Mouse (Mus musculus) ovary, postnatal 14 days (tissue): ENCODE measurements around the gene 9830107B12Rik.
"Not testable (repeated sequence)": the region's sequence is repeated elsewhere in the genome, so short reads cannot be mapped to it uniquely, and the experiment has no call there.

ENCODE experiments used
- DNase-seq: peaks from one replicate; pipeline ENCODE4 v3.0.0; 2022; ENCODE audit warnings: low spot score

Gene 9830107B12Rik

DNA sequence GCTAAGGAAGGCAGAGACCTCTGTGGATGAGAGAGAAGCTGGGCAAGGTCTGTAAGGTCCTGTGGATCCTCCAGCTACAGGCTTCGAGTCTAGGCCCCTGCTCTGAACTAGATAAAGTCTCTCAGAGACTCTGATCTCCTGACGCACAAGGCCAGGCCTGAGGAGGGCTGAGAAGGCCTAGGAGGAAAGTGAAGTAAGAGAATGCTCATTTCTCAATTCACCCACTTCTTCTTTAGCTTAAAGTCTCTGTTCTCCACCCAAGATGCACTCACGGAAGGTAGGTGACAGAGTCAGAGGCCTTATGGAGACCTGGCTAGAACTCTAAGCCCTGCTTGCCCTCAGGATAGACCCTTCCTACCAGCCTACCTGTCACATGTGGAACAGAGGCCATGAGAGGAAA, at the start of gene 9830107B12Rik:
9830107B12Rik (minus strand) TSS at position 149 of the 400 bp plus-strand sequence.
- DNase-seq: no peak

DNA sequence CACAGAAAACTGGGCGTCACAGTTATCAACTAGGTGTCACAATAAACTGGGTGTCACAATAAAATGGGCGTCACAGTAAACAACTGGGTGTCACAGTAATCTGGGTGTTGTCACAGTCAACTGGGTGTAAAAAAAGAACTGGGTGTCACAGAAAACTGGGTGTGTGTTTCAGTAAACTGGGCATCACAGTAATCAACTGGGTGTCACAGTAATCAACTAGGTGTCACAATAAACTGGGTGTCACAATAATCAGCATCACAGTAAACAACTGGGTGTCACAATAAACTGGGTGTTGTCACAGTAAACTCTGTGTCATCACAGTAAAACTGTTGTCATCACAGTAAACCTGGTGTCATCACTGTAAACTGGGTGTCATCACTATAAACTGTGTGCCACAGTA, 46.3 kb upstream of the 9830107B12Rik start:
- DNase-seq: no peak

DNA sequence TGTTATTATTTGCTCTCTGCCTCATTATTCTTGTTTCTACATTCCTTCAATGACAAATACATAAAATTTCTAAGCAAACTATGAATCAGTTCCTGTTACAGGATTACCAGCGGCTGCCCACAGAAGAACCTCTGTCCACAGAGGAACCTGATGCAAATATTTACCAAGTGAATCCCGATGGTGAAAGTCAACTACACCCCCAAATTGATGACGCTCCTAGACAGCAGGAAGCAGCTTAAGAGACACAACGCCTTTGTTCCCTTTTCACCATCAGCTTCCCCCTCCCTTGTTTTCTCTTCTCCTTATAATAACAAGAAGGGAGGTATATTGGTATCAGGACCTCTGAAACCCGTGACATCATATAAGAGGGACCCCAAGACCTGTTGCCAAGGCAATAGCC, 39.2 kb upstream of the 9830107B12Rik start:
- no peak for DNase-seq

DNA sequence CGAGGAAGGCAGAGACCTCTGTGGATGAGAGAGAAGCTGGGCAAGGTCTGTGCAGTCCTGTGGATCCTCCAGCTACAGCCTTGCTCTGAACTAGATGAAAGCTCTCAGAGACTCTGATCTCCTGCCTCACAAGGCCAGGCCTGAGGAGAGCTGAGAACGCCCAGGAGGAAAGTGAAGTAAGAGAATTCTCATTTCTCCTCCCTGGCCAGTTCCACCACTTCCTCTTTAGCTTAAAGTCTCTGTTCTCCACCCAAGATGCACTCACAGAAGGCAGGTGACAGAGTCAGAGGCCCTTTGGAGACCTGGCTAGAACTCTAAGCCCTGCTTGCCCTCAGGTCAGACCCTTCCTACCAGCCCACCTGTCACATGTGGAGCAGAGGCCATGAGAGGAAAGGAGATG, 21.0 kb upstream of the 9830107B12Rik start, which contains the start of gene A530064D06Rik:
A530064D06Rik (minus strand) TSS at position 173 of the 400 bp plus-strand sequence.
- not testable (repeated sequence) for DNase-seq

DNA sequence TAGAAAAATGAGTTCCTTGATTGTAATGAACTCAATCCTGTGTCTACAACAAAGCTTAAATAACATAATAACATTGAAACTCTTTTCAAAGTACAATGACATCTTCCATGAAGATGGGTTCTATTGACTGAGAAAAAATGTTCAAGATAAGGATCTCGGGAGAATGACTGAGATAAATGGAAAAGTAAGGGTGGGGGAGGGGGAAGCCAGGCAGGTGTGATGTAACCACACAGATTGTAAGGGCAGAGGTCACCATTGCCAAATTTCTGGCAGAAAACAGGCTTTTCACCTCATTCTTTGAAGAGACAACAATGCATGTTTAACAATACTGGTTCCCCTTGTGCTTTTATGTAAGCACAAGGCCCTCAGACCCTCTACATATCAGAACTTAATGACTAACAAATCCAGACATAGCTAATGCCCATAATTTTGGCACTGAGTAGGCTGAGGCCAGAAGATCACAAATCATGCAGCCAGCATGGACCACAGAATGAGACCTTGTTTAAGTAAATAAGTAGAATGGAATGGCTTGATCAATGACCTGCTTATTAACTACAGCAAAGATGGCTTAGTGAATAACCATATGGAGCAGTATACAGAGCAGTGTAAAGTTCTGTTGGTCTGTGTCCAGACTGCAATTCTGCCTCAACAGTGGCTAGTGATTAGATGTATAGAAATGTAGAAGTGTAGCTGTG, 11.5 kb upstream of the 9830107B12Rik start:
- DNase-seq: no peak

DNA sequence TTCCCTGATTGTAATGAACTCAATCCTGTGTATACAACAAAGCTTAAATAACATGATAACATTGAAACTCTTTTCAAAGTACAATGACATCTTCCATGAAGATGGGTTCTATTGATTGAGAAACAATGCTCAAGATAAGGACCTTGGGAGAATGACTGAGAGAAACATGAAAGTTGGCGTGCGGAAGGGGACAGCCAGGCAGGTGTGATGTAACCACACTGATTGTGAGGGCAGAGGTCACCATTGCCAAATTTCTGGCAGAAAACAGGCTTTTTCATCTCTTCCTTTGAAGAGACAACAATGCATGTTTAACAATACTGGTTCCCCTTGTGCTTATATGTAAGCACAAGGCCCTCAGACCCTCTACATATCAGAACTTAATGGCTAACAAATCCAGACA, 13.3 kb downstream of the 9830107B12Rik start:
- no peak for DNase-seq

DNA sequence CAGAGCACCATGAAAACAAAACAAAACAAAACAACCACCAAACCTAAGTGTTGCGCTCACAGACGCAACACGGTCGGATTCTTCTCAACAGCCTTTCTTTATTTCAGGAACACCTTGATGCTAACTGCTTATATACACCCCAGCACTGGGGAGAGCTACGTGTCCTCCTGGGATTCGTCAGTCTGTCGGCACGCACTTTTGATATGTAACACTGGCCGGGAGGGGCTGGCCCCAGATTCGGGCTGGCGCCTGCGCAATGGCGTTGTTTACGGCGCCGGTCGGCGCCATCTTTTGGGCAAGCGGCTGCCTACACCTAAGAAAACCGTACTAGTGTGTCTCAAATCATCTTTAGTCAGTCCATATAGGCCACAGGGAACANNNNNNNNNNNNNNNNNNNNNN, 25.6 kb downstream of the 9830107B12Rik start:
- no peak for DNase-seq

DNA sequence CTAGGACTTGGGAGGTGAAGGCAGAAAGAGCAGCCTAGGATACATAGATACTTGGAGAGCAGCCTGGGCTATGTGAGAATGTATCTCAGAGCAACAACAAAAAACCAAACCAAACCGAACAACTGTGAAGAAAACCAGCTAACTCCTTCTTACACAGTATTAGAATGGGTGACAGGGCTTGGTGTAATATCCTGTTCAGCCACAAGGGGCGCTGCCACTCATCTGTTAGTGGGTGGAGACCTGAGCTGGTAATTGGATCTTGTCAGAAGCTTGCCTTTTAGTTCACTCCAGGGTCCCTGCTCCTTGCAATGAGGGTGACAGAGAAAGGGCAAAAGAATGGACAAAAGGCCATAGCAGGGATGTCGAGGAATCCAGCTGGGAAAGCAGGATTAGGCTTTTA, 26.4 kb downstream of the 9830107B12Rik start:
- DNase-seq: peak; percentile 80

DNA sequence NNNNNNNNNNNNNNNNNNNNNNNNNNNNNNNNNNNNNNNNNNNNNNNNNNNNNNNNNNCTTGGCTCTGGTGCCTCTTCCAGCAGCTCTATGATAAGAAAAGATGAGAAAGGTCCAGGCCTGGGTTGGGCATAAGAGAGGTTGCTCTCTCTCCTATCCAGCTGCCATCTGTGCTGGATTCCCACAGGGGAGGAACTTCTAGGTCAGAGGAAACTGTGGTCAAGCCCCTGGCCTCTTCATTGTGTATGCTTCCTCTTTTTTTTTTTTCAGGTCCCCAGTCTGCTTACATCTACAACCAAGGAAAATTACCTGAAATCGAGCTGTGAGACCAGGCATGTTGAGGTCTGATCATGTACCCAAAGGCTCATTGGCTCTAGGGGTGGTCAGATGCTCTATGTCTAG, 27.5 kb downstream of the 9830107B12Rik start:
- DNase-seq: no peak

DNA sequence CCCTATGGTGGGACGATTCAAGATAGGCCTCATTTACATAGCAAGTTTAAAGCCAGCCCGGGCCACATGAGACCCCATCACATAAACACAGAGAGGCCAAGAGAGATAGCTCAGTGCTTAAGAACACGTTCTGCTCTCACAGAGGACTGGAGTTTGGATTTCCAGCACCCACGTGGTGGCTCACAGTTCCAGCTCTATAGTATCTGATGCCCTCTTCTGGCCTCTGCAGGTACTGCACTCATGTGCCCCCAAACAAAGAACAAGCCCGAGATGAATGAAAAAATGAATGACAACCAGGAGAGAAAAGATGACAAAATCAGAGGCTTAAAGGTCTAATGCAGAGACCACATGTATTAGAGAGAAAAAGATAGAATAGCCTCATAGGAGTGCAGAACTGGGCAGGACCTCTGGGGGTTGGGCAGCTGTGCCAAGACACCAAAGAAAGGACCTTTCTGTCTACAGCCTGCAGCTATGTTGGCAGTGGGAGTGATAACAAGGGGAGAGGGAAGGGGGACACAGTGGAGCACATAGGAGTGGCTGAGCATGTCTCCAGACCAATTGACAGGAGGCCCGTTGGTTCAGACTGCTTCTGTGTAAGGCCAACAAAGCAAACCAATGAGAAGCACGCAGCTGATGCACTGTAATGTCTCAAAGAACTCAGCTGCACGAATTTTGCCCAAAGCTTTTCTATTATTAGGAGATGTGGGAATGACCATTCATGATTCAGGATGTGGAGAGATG, 35.4 kb downstream of the 9830107B12Rik start:
- DNase-seq: no peak

DNA sequence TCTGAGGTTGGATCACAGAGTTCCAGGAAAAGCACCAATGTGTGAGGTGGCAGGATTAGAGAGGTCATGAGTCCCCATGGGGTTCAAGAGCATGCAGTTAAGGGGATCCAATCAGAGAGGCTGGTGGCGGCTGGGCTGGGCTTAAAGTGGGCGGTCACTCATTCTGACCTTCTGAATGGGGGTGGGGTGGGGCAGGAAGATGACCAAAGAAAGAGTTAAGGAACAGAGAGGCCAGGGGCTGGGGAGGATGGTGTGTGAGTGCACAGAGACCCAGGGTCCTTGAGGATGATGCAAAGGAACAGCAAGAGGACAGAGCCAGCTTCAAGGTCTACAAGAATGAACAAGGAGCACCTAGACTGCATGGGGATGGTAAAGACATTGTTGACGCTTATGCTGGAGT, 37.5 kb downstream of the 9830107B12Rik start:
- no peak for DNase-seq

DNA sequence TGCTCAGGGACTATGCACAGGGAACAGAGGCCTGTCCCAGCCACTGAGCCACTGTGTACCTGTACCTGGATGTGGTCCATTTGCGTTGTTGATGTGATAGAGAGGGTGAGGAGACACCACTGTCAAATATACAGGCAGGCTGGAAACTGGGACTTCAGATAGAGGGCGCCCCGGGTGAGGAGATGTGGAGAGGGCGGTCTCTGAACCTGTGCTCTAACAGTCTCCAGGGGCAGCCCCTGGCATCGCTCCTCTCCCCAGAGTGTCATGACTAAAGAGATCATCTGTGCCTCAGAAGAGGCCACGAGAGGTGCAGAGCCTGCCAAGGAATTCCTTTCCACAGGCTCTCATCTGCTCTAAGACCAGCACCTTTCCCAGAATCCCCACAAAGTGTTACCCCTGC, 38.2 kb downstream of the 9830107B12Rik start:
- no peak for DNase-seq

DNA sequence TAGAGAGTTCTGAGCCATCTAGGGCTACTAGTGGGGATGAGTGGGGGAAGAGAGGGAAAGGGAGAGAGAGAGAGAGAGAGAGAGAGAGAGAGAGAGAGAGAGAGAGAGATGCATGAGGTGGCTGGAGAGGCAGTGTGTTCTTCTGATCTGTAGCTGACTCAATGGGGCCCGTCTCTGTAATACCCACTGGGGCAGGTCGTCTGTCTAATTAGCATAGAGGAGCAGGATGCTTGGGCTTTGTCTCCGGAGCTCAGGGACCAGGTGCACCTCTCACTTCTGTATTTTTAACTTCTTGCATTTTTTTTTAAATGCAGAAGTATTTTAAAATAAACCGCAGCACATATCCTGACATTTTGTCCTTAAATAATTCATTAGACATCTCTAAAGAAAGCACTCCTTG, 38.7 kb downstream of the 9830107B12Rik start:
- no peak for DNase-seq

DNA sequence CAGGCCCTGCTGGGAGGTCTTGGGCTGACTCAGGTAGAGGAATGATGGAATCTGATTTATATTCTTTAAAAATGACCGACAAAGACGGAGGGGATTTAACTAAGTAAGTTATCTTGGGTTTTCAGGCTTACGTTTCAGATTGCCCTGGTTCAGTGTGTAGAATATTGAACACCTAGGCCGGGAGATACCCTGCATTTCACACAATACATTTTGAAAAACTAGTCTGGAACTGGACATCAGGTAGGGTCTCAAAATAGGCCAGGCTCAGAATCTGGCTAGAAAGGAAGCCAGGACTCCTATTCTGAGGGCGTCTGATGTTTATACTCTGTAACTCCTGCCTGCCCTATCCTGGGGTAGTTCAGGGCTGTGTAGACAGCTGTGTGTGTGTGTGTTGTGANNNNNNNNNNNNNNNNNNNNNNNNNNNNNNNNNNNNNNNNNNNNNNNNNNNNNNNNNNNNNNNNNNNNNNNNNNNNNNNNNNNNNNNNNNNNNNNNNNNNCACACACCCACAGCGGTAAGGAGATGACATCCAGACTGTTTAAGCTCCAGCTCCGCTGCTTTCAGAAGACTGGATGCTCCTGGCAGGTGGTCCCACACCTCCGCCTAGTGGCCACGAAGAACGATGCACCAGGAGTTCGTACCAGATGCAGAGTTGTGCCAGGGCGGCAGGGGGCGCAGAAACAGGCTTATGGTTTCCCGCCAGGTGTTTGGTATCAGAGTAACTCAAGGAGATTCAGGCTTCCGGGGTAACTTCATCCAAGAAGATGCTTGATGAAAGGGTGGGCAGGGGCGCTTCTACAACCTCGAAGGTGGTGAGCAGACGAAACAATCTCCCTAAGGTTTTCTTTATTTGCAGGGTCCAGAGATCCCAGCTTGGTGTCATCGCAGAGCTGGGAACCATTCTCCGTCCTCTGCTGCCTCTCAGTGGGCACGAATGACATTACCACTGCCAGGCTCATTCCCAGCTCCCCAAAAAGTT, 45.3 kb downstream of the 9830107B12Rik start:
- peak; percentile 81 for DNase-seq

DNA sequence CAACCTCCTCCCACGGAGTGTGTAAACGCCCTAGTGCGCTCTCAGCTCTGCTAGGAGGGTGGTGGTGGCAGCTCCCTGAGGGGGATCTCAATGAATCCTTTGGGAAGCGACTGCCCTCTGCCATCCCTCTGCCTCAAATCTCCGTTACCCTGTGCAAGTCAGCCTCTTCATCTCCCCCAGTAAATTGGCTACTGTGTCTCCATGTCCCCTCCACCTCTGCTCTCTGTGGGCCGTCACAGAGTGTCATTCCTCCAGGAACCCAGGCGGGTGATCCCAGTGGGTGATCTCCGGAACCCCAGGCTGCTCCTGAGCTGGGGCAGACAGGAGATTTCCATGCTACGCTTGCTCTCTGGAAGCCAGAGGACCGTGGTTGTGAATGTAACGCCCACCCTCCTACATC, 46.8 kb downstream of the 9830107B12Rik start:
- DNase-seq: no peak

DNA sequence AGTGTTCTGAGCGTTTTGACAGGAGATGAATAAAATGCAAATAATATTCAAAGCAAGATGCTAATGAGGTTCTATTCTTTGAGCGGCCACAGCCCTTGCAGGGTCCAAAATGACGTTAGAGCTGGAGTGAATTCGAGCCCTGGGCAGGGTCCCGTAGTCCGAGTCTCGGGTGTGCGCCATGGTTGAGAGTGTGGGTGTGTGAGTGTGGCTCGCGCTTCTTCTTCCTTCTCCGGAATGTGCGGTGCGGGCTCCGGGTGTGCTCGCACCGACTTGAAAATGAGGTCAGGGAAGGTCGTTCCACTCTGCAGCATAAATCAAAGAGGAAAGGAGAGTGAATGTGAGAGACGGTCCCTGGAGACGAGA, 47.6 kb downstream of the 9830107B12Rik start:
- no peak for DNase-seq

DNA sequence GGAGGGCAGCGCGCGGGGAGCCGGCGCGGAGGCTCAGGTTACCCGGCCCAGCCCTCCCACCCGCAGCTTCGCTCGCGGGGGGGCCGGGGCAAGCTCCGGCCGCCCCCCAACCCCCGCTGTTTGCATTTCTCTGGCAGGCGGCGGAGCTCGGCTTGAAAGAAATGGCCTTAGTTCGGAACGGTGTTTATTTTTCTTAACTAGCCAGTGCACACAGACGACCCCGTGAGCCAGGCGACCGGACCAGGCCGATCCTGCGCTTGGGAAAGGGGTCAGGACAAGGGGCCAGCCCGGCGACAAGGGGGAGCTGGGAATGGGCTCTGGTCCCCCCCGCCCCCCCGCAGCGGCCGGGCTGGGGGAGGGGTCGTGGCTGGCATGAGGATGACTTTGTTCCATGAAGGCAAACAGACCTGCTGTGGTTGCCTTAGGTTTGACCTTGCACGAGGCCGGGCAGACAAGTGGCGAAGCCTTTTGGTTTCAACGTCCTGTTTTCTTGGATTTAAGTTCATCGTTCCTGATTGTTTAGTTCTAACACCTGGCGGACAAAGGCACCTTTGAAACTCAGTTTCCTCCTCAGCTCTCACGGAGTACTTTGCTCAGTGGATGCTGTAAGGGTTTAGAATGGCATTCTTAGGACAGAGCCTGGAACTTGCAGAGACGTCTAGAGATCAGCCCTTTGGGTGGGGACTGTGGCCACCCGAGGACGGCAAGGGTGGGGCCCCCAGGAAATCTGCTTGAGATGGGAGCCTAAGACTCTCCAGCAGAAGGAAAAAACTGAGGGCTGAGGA, 48.1 kb downstream of the 9830107B12Rik start:
- DNase-seq: no peak

DNA sequence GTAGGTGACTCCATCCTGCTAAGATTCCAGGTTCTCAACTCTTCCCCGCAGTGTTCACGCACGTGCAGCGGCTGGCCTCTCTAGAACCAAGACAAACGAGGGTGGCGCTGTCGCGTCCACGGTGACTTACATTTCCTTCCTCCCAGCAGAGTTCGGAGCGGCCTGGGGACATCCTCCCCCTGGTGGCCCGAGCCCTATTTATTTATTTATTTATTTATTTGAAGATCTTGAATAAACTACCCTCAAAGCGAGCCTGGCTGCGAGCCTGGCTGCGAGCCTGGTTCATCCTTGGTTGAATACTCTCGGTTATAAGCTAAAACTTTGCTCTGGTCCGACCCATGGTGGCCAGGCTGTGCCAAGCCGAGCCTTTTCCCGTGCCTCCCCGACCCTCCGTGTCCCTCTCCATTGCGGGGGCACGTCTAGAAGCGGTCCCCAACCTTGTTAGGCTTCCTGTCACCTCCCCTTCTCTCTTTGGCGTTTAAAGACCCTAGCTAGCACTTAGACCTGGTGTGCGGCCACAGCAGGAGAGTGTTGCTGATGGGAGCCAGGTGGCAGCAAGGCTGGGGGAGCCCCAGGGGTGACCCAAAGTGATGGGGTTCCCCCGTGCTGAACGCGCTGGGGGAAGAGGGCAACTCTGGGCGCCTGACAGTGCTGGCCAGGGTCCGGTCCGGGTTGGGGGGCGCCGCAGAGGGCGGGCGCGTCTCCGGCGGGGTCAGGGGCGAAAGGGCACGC, 48.9 kb downstream of the 9830107B12Rik start:
- no peak for DNase-seq

DNA sequence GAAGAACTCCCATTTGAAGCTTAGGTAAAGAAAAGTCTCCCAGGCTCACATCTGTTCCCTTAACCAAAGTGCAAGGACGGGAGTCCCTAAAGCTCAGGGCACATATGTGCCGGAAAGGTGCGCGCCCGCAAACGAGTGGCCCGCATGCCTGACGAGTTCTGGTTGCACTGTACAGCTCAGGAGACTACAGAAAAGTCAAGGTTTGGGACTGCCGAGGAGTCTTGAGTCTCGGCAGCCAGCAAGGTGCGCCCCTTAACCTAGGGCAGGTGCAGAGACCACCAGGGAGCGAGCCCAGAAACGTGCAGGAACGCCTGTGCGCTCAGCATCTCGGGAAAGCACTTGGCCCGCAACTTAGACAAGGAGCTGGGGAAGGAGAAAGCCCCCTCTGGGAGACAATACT, 49.7 kb downstream of the 9830107B12Rik start:
- DNase-seq: no peak

DNA sequence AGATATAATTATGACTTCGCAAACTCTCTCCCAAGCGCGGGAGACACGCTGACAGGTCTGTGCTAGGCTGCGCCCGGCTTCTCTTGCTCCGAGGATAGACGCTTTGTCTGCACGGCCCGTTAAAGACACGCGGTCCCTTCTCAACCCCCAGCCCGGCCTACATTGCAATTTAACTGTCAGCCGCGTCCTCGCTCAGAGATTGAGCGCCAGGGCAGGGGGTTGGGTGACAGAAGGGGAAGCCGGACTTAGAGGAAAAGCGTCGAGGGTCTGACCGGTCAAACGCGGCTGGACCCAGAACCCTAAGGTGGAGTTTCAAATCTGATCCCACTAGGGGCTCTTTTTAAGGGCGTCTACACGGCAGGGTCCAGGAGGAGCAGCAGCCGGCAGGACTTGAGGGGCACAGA, 50.3 kb downstream of the 9830107B12Rik start:
- DNase-seq: no peak
